Mouse (Mus musculus): Measurements from ENCODE around the gene Zmpste24.

DNA sequence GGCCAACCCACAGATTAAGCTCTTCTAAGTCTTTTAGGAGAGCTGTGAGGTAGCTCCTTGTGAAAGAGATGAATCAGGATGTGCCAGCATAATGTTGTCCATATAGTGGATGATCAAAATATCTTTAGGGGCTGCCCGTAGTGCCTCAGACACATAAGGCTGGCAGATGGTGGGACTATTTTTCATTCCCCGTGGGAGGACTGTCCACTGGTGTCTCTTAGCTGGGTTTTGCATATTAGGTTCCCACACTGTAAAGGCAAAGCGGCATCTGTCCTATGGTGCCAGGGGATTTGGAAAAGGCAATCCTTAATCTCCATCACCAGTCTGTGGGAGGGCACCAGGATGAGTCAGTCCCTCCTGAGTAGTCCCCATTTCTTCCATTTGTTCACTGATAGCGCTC is 5.3 kb upstream of the Zmpste24 start:
- TF ChIP-seq CTCF (IDR thresholded peaks at IDR 0.05) (no peak), POLR2A (IDR thresholded peaks at IDR 0.05; ENCODE audit: insufficient read depth, low read depth, low read length) (no peak), EP300 (IDR thresholded peaks at IDR 0.05; ENCODE audit: insufficient read depth, low read depth, low read length) (no peak)
